Mouse (Mus musculus) gonadal fat pad, adult 2 months (tissue): ENCODE data around the gene Lrrc51. TPM values are rescaled to one million over a fixed set of nuclear protein-coding genes. Genes with fewer than 3 reads are reported as not detected.

ENCODE experiments used
- DNase-seq: peaks from one replicate; pipeline ENCODE4 v3.0.0-alpha.2; 2012; ENCODE audit warnings: low read depth
- polyA plus RNA-seq: library from polyadenylated mRNA; depleted of rRNA; stranded (reverse); fragments of >200 nt; gene quantifications from 2 replicates; pipeline ENCODE4 v1.2.3, GENCODE M21; 2012; rRNA removed

Gene Lrrc51
- polyA plus RNA-seq, 1 experiment: 53.1 TPM

- DNase-seq: no peak
These were observed 51.1 kb downstream of the Lrrc51 start for GRCm38 (mm10) chr7:101882413-101883154.

- no peak for DNase-seq
These were observed 52.8 kb downstream of the Lrrc51 start for GRCm38 (mm10) chr7:101880855-101881254.

GRCm38 (mm10) chr7:101875978-101876377 lies 57.7 kb downstream of the Lrrc51 start:
- DNase-seq: no peak

- no peak for DNase-seq
These were observed 62.4 kb downstream of the Lrrc51 start for GRCm38 (mm10) chr7:101871296-101871695.

- DNase-seq: no peak
These were observed 63.1 kb downstream of the Lrrc51 start, which contains the start of gene Folr1 for GRCm38 (mm10) chr7:101870629-101871028. Gene Folr1, minus strand, starts transcription at chr7:101870788.

GRCm38 (mm10) chr7:101869163-101869500 lies 64.6 kb downstream of the Lrrc51 start:
- DNase-seq: no peak

- peak; percentile 85 for DNase-seq
These were observed 65.2 kb downstream of the Lrrc51 start for GRCm38 (mm10) chr7:101868241-101869162.

- DNase-seq: no peak
These were observed 66.2 kb downstream of the Lrrc51 start for GRCm38 (mm10) chr7:101867482-101867881.

GRCm38 (mm10) chr7:101866491-101867265 lies 67.0 kb downstream of the Lrrc51 start:
- no peak for DNase-seq

GRCm38 (mm10) chr7:101863415-101863814 lies 70.3 kb downstream of the Lrrc51 start, which contains the start of gene Anapc15:
Gene Anapc15, plus strand, starts transcription at chr7:101863715.
- DNase-seq: no peak

Other genes with a start within 250 kb of the Lrrc51 start
- gene Phox2a, start 115.6 kb downstream of the Lrrc51 start, polyA plus RNA-seq: 0.11 TPM in 1 of 2 replicates, not detected in the other
- 70.0 and 73.6 TPM in 2 replicates for gene Inppl1, start 95.7 kb downstream of the Lrrc51 start, polyA plus RNA-seq
- 54.9 and 84.6 TPM in 2 replicates for gene Folr2, start 76.7 kb downstream of the Lrrc51 start, polyA plus RNA-seq
- gene Anapc15, start 70.2 kb downstream of the Lrrc51 start, polyA plus RNA-seq: 34.0 and 53.7 TPM in 2 replicates
- gene Folr1, start 63.1 kb downstream of the Lrrc51 start, polyA plus RNA-seq: 48.0 and 81.3 TPM in 2 replicates
- gene Lamtor1, start 28.0 kb downstream of the Lrrc51 start, polyA plus RNA-seq: 318 and 389 TPM in 2 replicates
- 1.3 and 2.0 TPM in 2 replicates for gene Tomt, start 27.5 kb downstream of the Lrrc51 start, polyA plus RNA-seq
- 71.4 and 81.8 TPM in 2 replicates for gene Numa1, start 216 bp upstream of the Lrrc51 start, polyA plus RNA-seq
- gene Il18bp, start 84.8 kb upstream of the Lrrc51 start, polyA plus RNA-seq: 13.5 and 19.7 TPM in 2 replicates
- 59.9 and 61.7 TPM in 2 replicates for gene Rnf121, start 131.6 kb upstream of the Lrrc51 start, polyA plus RNA-seq
- gene Xndc1, start 131.6 kb upstream of the Lrrc51 start, polyA plus RNA-seq: 14.4 and 17.2 TPM in 2 replicates
- gene Xntrpc, start 131.8 kb upstream of the Lrrc51 start, polyA plus RNA-seq: 2.7 and 3.0 TPM in 2 replicates
- gene Trpc2, start 149.2 kb upstream of the Lrrc51 start, polyA plus RNA-seq: not detected in 2 replicates
- gene Art1, start 167.8 kb upstream of the Lrrc51 start, polyA plus RNA-seq: 0.43 TPM in 1 of 2 replicates, not detected in the other
- 0.15 and 0.66 TPM in 2 replicates for gene Art5, start 175.6 kb upstream of the Lrrc51 start, polyA plus RNA-seq
- gene Chrna10, start 182.9 kb upstream of the Lrrc51 start, polyA plus RNA-seq: 0.05 and 0.08 TPM in 2 replicates